Mouse (Mus musculus): ENCODE measurements around the gene Als2cl. TPM values are rescaled to one million over a fixed set of nuclear protein-coding genes. Genes with fewer than 3 reads are reported as not detected.

The Als2cl gene
- 3.4 TPM for polyA plus RNA-seq (2014; fragmentation: Illumina TruSeq; extraction: RNeasy Lipid Tissue Mini Kit (QIAGEN cat#74804); ENCODE audit: low read depth, low replicate concordance)

DNA sequence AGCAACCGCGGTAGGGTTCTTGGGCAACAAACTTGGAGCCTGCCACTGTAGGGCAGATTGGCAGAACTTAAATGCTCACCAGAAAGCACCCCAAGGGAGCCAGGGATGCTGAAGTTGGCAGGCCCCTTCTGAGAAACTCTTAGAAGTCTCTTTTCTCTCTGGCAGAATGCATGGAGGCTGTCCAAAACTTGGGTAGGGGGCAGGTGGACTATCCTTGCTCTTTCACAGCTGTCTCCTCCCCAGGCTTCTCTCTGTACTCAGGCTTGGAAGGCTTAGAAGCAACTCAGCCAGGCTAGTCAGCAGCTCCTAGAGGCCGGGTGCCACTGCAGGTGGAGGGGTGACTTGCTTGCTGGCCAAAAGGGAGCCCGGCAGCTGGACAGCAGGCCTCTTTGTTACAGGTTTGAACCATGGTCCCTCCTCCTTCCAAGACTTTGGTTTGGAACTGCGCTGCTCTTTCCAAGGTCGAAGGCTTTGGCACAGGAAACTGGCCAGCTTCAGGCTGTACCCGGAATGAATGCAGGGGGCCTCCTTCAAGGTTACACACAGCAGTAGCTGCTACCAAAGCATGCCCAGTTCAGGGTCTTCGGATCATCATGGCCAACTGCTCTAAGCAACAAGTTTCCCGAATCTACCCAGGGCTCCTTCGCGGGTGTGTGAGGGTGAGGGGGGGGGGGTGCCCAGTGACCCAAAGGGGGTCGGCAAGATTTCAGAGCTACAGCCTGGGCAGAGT, at the start of gene Als2cl:
Als2cl (plus strand) TSS at position 680 of the 730 bp plus-strand sequence.

DNA sequence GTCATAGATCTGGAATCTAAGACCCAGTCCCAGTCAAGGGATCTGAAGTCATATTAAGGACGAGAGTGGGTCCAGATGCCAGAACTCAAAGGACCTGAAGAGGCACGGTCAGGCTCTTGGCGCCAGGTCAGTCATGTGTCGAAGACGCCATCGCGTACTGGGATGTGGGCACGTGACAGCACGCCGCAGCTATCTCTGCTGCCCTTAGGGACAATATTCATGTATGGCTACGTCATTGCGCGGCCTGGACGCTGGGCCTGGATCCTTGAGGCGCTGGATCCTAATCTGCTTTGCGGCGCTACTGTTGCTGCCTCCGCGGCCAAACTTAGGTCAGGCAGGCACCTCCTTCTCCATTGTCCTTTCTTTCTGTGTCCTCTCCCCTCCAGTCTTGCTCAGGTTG, 45.3 kb upstream of the Als2cl start, which contains the start of gene Prss45:
Prss45 (plus strand) TSS at position 178 of the 400 bp plus-strand sequence.

DNA sequence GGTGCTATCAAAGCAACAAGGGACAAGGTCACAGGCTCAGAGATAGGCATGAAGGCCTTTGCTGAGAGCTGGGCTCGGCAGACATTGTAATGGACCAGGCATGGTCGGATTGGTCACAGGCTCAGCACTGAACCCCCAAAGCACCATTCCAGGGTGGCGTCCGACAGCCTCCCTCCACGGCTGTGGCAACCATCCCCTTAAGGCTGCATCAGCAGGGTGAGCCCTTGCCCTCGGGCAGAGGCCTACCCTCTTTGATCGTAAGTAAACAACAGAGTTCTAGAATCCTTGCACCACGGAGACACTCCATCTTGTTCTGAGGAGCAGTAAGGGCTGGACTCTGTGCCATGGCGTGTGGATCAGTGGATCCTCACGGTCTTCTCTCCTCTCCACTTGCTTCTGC, 35.5 kb upstream of the Als2cl start, which contains the start of gene Prss46:
Prss46 (plus strand) TSS at position 301 of the 400 bp plus-strand sequence.

DNA sequence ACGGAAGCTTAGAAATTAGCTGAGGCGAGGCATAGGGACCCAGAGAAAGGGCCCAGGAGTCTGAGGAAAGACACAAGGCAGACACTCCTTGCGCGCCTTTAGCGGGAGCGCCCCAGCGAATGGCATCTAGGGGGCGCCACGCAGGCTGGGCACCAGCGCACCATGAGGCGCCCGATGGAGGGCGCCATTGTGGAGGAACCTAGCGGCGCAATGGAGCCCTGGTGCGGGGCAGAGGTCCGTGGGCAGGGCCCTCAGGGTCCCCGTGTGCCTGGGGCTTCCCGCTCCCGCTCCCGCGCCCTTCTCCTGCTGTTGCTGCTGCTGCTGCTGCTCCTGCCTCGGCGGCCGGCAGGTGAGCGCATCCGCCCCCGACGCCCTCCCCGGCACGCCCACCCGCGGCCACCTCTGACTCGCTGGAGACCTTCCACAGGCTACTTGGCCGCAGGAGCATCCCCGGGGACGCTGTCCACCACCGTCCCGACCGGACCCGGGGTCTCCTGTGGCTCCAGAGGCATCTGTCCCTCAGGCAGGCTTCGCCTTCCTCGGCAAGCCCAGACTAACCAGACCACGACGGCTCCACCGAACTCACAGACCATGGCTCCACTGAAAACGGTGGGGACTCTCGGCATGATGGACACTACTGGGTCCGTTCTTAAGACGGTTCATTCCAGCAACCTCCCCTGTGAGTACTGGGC, 21.7 kb upstream of the Als2cl start, which contains the start of gene Prss50:
Prss50 (plus strand) TSS at position 187 of the 692 bp plus-strand sequence.

DNA sequence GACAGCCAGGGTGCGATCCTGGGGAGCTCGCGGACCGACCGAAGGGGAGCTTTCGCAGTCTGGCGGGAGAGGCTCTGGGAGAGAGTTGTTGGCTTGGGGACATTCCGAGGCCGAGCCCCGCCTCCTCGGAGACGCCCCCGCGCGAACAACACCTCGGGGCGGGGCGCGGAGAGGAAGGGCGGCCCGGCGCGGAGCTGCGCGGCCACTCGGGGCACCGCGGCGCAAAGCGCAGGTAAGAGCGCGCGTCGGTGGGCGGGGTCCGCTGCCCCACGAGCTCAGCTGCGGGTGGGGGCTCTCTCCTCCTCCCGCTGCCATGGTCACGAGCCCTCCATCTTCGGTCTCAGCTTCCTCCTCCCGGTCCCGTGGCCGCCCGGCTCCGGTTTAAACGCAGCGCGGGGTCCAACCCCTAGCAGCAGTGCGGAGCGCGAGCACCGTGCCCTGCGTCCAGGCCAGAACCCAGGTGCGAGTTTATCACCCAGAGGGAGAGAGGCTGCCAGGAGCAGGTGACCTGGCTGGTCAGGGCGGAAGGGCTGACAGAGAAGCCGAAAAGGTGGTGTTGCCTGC, 410 bp downstream of the Als2cl start, which contains the start of gene Tmie:
Tmie (minus strand) TSS at position 116 of the 564 bp plus-strand sequence.

DNA sequence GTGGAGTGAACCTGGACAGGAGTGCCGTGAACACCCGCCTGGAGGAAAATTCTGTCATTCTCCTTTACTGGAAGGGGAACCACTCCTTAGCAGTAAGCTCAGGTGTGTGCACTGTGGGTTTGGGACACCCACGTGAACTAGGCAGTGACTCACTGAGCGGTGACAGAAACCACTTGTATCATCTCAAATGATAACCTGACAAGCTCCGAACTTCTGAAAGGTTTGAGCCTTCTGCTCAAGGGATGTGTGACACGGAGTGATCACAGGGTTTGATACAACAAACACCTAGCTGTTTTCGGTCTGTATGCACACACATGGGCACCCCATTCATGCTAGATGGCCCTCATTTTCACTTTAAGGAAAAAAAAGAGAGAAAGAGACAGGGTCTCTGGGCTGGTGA, 37.1 kb downstream of the Als2cl start, which contains the start of gene Fam240a:
Fam240a (minus strand) TSS at position 76 of the 400 bp plus-strand sequence.

DNA sequence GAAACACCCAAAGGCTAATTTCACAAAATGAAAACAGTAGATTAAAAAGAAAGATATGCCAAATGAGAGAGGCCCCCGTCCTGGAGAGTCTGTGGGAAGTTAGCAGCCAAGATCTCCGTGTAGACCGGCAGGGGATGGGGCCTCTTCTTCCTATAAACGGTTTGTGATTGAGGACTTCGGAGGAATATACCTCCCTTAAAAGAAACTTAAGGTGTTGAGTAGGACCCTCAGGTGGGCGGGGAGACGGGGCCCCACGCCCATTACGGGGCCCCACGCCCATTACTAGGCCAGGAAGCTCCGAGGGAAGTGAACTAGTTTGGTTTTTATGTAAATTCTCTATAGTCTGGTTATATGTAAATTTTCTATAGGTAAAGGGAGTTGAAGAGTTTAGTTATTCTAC, 66.3 kb downstream of the Als2cl start, which contains the start of gene Tdgf1:
Tdgf1 (minus strand) TSS at position 233 of the 400 bp plus-strand sequence.

Other genes starting within 250 kb of the Als2cl start
- 0.63 TPM for gene Nbeal2, start 225.7 kb upstream of the Als2cl start, polyA plus RNA-seq (2014; fragmentation: Illumina TruSeq; extraction: RNeasy Lipid Tissue Mini Kit (QIAGEN cat#74804); ENCODE audit: low read depth, low replicate concordance)
- gene Ccdc12, start 223.4 kb upstream of the Als2cl start, polyA plus RNA-seq (2014; fragmentation: Illumina TruSeq; extraction: RNeasy Lipid Tissue Mini Kit (QIAGEN cat#74804); ENCODE audit: low read depth, low replicate concordance): not detected
- not detected for gene Myl3, start 138.0 kb upstream of the Als2cl start, polyA plus RNA-seq (2014; fragmentation: Illumina TruSeq; extraction: RNeasy Lipid Tissue Mini Kit (QIAGEN cat#74804); ENCODE audit: low read depth, low replicate concordance)
- gene Pth1r, start 132.7 kb upstream of the Als2cl start, polyA plus RNA-seq (2014; fragmentation: Illumina TruSeq; extraction: RNeasy Lipid Tissue Mini Kit (QIAGEN cat#74804); ENCODE audit: low read depth, low replicate concordance): not detected
- gene Prss42, start 81.7 kb upstream of the Als2cl start, polyA plus RNA-seq (2014; fragmentation: Illumina TruSeq; extraction: RNeasy Lipid Tissue Mini Kit (QIAGEN cat#74804); ENCODE audit: low read depth, low replicate concordance): not detected
- gene Prss44, start 65.9 kb upstream of the Als2cl start, polyA plus RNA-seq (2014; fragmentation: Illumina TruSeq; extraction: RNeasy Lipid Tissue Mini Kit (QIAGEN cat#74804); ENCODE audit: low read depth, low replicate concordance): not detected
- not detected for gene Prss43, start 53.2 kb upstream of the Als2cl start, polyA plus RNA-seq (2014; fragmentation: Illumina TruSeq; extraction: RNeasy Lipid Tissue Mini Kit (QIAGEN cat#74804); ENCODE audit: low read depth, low replicate concordance)
- gene Prss45, start 45.3 kb upstream of the Als2cl start, polyA plus RNA-seq (2014; fragmentation: Illumina TruSeq; extraction: RNeasy Lipid Tissue Mini Kit (QIAGEN cat#74804); ENCODE audit: low read depth, low replicate concordance): not detected
- not detected for gene Prss46, start 35.4 kb upstream of the Als2cl start, polyA plus RNA-seq (2014; fragmentation: Illumina TruSeq; extraction: RNeasy Lipid Tissue Mini Kit (QIAGEN cat#74804); ENCODE audit: low read depth, low replicate concordance)
- not detected for gene Prss50, start 21.9 kb upstream of the Als2cl start, polyA plus RNA-seq (2014; fragmentation: Illumina TruSeq; extraction: RNeasy Lipid Tissue Mini Kit (QIAGEN cat#74804); ENCODE audit: low read depth, low replicate concordance)
- gene Tmie, start 243 bp downstream of the Als2cl start, polyA plus RNA-seq (2014; fragmentation: Illumina TruSeq; extraction: RNeasy Lipid Tissue Mini Kit (QIAGEN cat#74804); ENCODE audit: low read depth, low replicate concordance): 0.35 TPM
- not detected for gene Fam240a, start 37.0 kb downstream of the Als2cl start, polyA plus RNA-seq (2014; fragmentation: Illumina TruSeq; extraction: RNeasy Lipid Tissue Mini Kit (QIAGEN cat#74804); ENCODE audit: low read depth, low replicate concordance)
- not detected for gene Tdgf1, start 66.3 kb downstream of the Als2cl start, polyA plus RNA-seq (2014; fragmentation: Illumina TruSeq; extraction: RNeasy Lipid Tissue Mini Kit (QIAGEN cat#74804); ENCODE audit: low read depth, low replicate concordance)
- 0.35 TPM for gene Lrrc2, start 71.7 kb downstream of the Als2cl start, polyA plus RNA-seq (2014; fragmentation: Illumina TruSeq; extraction: RNeasy Lipid Tissue Mini Kit (QIAGEN cat#74804); ENCODE audit: low read depth, low replicate concordance)
- 0.22 TPM for gene Rtp3, start 110.7 kb downstream of the Als2cl start, polyA plus RNA-seq (2014; fragmentation: Illumina TruSeq; extraction: RNeasy Lipid Tissue Mini Kit (QIAGEN cat#74804); ENCODE audit: low read depth, low replicate concordance)
- not detected for gene Ltf, start 139.4 kb downstream of the Als2cl start, polyA plus RNA-seq (2014; fragmentation: Illumina TruSeq; extraction: RNeasy Lipid Tissue Mini Kit (QIAGEN cat#74804); ENCODE audit: low read depth, low replicate concordance)
- gene Ccrl2, start 177.6 kb downstream of the Als2cl start, polyA plus RNA-seq (2014; fragmentation: Illumina TruSeq; extraction: RNeasy Lipid Tissue Mini Kit (QIAGEN cat#74804); ENCODE audit: low read depth, low replicate concordance): 0.98 TPM
- gene Lrrfip2, start 237.7 kb downstream of the Als2cl start, polyA plus RNA-seq (2014; fragmentation: Illumina TruSeq; extraction: RNeasy Lipid Tissue Mini Kit (QIAGEN cat#74804); ENCODE audit: low read depth, low replicate concordance): 169 TPM

All from sigmoid colon, adult 10 weeks (tissue).